Mouse (Mus musculus): Measurements from ENCODE around the gene Fsip1. TPM values are rescaled to one million over a fixed set of nuclear protein-coding genes. Genes with fewer than 3 reads are reported as not detected.
A peak's percentile ranks its signal among the peaks of the same experiment; 100 is the strongest.

The Fsip1 gene
- total and polyA plus RNA-seq, 3 experiments: 0.17 to 0.49 (median 0.47) TPM

GRCm38 (mm10) chr2:118113808-118114524 is 142.8 kb downstream of the Fsip1 start:
- Histone ChIP-seq H3K79me2 (replicated peaks; ENCODE audit: control insufficient read depth, extremely low read depth, insufficient read depth, poor library complexity, severe bottlenecking) (no peaks in the 10 kb centered on the region), H3K9ac (ENCODE audit: insufficient read depth, low read depth) (no peak overlapping the region), H3K36me3 (replicated peaks in 1 of 2; ENCODE audit: control insufficient read depth in 1 of 2, insufficient read depth in 1 of 2, low read length in 1 of 2) (no peaks in the 10 kb centered on the region), H3K9me3 (replicated peaks; ENCODE audit: low read length) (no peaks in the 10 kb centered on the region), H3K27me3 (replicated peaks) (no peaks in the 10 kb centered on the region), H3K4me2 (ENCODE audit: insufficient read depth, low read depth, poor library complexity, severe bottlenecking) (no peak overlapping the region), H3K4me3 (replicated peaks in 1 of 3; ENCODE audit: low read depth in 2 of 3, low read length in 2 of 3, poor library complexity in 1 of 3) (no peak overlapping the region), H3K27ac (ENCODE audit: insufficient read depth, low read depth) (no peak overlapping the region), H3K4me1 (ENCODE audit: control insufficient read depth in 1 of 2, insufficient read depth in 2 of 2) (no peaks in the 10 kb centered on the region)
- TF ChIP-seq SMC3 (IDR thresholded peaks at IDR 0.05; ENCODE audit: low read depth, low read length) (peak; percentile 28), CTCF (conservative IDR thresholded peaks at IDR 0.05 in 1 of 2, IDR thresholded peaks at IDR 0.05 in 1 of 2; ENCODE audit: low read depth in 2 of 2, low read length in 2 of 2) (peak in 1 of 2 experiments; percentile 47; a peak in 2 of 4 replicates), ZMIZ1 (IDR thresholded peaks at IDR 0.05; ENCODE audit: low read depth, low read length) (no peak), CHD2 (IDR thresholded peaks at IDR 0.05; ENCODE audit: low read length) (peak; percentile 60; the same call in 1 of the 2 replicates), RAD21 (IDR thresholded peaks at IDR 0.05; ENCODE audit: low read depth, low read length) (peak; percentile 27), KAT2A (IDR thresholded peaks at IDR 0.05; ENCODE audit: insufficient replicate concordance, low read length) (no peak), USF2 (conservative IDR thresholded peaks at IDR 0.05; ENCODE audit: low read depth, low read length) (no peak)
- in situ Hi-C loops (cut with MboI; ENCODE audit: low pct_ligation_motif_present, low pct_unique_long_range_greater_than_20kb, low sequenced_read_pairs): loop anchor here (25.0 kb wide), 1 partner anchor 577 kb away; no protein-coding TSS in a partner anchor
- DNase-seq (ENCODE audit: extremely low read depth): peak; percentile 20
- dilution Hi-C loops (cut with MboI; ENCODE audit: extremely low pct_ligation_motif_present, extremely low pct_unique_long_range_greater_than_20kb, low sequenced_read_pairs): no loop called here

- no peak for DNase-seq (ENCODE audit: extremely low read depth)
- no peak for TF ChIP-seq TCF12 (IDR thresholded peaks at IDR 0.05; ENCODE audit: low read depth, low read length)
- no peak for TF ChIP-seq MEF2A (IDR thresholded peaks at IDR 0.05; ENCODE audit: borderline replicate concordance, low read depth, low read length)
- TF ChIP-seq ETS1 (conservative IDR thresholded peaks at IDR 0.05; ENCODE audit: low read depth, low read length): no peak
- no peak for TF ChIP-seq E2F4 (IDR thresholded peaks at IDR 0.05; ENCODE audit: insufficient replicate concordance, low read depth, low read length)
- no peak for TF ChIP-seq POLR2A (IDR thresholded peaks at IDR 0.05; ENCODE audit: low read depth, low read length)
- TF ChIP-seq CTCF (conservative IDR thresholded peaks at IDR 0.05 in 1 of 2, IDR thresholded peaks at IDR 0.05 in 1 of 2; ENCODE audit: low read depth in 2 of 2, low read length in 2 of 2): no peak
- no peak for TF ChIP-seq USF1 (IDR thresholded peaks at IDR 0.05; ENCODE audit: low read depth, low read length)
- no peak for TF ChIP-seq USF2 (conservative IDR thresholded peaks at IDR 0.05; ENCODE audit: low read depth, low read length)
- H3K4me1 ChIP-seq (ENCODE audit: control insufficient read depth in 1 of 2, insufficient read depth in 2 of 2): no peaks in the 10 kb centered on the region
- H3K4me2 ChIP-seq (ENCODE audit: insufficient read depth, low read depth, poor library complexity, severe bottlenecking): no peak overlapping the region
- dilution Hi-C loops (cut with MboI; ENCODE audit: extremely low pct_ligation_motif_present, extremely low pct_unique_long_range_greater_than_20kb, low sequenced_read_pairs): no loop called here
- H3K27ac ChIP-seq (ENCODE audit: insufficient read depth, low read depth): no peak overlapping the region
- no peaks in the 10 kb centered on the region for H3K27me3 ChIP-seq (replicated peaks)
- H3K4me3 ChIP-seq (replicated peaks in 1 of 3; ENCODE audit: low read depth in 2 of 3, low read length in 2 of 3, poor library complexity in 1 of 3): no peak overlapping the region
- H3K9me3 ChIP-seq (replicated peaks; ENCODE audit: low read length): no peaks in the 10 kb centered on the region
- no peaks in the 10 kb centered on the region for H3K79me2 ChIP-seq (replicated peaks; ENCODE audit: control insufficient read depth, extremely low read depth, insufficient read depth, poor library complexity, severe bottlenecking)
- no peak overlapping the region for H3K9ac ChIP-seq (ENCODE audit: insufficient read depth, low read depth)
- H3K36me3 ChIP-seq (replicated peaks in 1 of 2; ENCODE audit: control insufficient read depth in 1 of 2, insufficient read depth in 1 of 2, low read length in 1 of 2): no peaks in the 10 kb centered on the region
- in situ Hi-C loops (cut with MboI; ENCODE audit: low pct_ligation_motif_present, low pct_unique_long_range_greater_than_20kb, low sequenced_read_pairs): loop anchor here (25.0 kb wide), 1 partner anchor 576 kb away; no protein-coding TSS in a partner anchor
These were observed 143.8 kb downstream of the Fsip1 start for GRCm38 (mm10) chr2:118112846-118113479.

Measured in CH12.LX (cell line).